Mouse (Mus musculus) embryonic facial prominence, embryonic 12.5 days (tissue): ENCODE results near the gene Serinc3. TPM values are rescaled to one million over a fixed set of nuclear protein-coding genes. Genes with fewer than 3 reads are reported as not detected.

ENCODE experiments used
- ATAC-seq: fragments of 200-750 bp; cut with Nextera tagmentation; 2 replicates; pipeline ENCODE4 v1.8.0; 2017; ENCODE audit not compliant: insufficient number of reproducible peaks, insufficient read depth, low FRiP score, low TSS enrichment
- H3K27ac ChIP-seq: fragments of 300-500 bp; sonication (generic); 2 replicates; pipeline ENCODE4 v1.5.1; 2016; ENCODE audit warnings: mild to moderate bottlenecking
- H3K27me3 ChIP-seq: fragments of 300-500 bp; sonication (generic); 2 replicates; pipeline ENCODE4 v1.6.1; 2016; ENCODE audit warnings: mild to moderate bottlenecking, moderate library complexity
- H3K36me3 ChIP-seq: fragments of 300-500 bp; sonication (generic); 2 replicates; pipeline ENCODE4 v1.6.1; 2016; ENCODE audit warnings: mild to moderate bottlenecking
- H3K4me1 ChIP-seq: fragments of 300-500 bp; sonication (generic); 2 replicates; pipeline ENCODE4 v1.6.1; 2016
- H3K4me2 ChIP-seq: fragments of 300-500 bp; sonication (generic); replicated peaks from 2 replicates; pipeline ENCODE4 v1.6.1; 2016; ENCODE audit warnings: mild to moderate bottlenecking, moderate library complexity
- H3K4me3 ChIP-seq: fragments of 300-500 bp; sonication (generic); 2 replicates; pipeline ENCODE4 v1.5.1; 2016; ENCODE audit warnings: mild to moderate bottlenecking
- H3K9ac ChIP-seq: fragments of 300-500 bp; sonication (generic); 2 replicates; pipeline ENCODE4 v1.6.1; 2016; ENCODE audit warnings: mild to moderate bottlenecking, moderate library complexity
- H3K9me3 ChIP-seq: fragments of 300-500 bp; sonication (generic); 2 replicates; pipeline ENCODE4 v1.6.1; 2016; ENCODE audit warnings: mild to moderate bottlenecking, moderate library complexity
- WGBS: fragments of 180-500 bp; shearing (Covaris S2); methylation state at CpG from one replicate; pipeline ENCODE4 v1.1.7; 2016; 5-methylcytosine and 5-hydroxymethylcytosine counted together
- polyA plus RNA-seq: library from polyadenylated mRNA; unstranded; fragments of >200 nt; fragmentation: Nextera tagmentation; extraction: Ambion mirVana; gene quantifications from 2 replicates; pipeline ENCODE4 v1.2.1, GENCODE M21; 2016

Gene Serinc3
- polyA plus RNA-seq, 1 experiment from 2014 or later = 27.0 TPM

- no peak for ATAC-seq
- WGBS = 92% methylated on average over 7 of the region's 7 CpGs
- peaks cover 9% of the 10 kb centered on the region for H3K4me1 ChIP-seq
- no peak overlapping the region for H3K4me2 ChIP-seq
- no peak overlapping the region for H3K4me3 ChIP-seq
- no peak overlapping the region for H3K27ac ChIP-seq
- H3K9ac ChIP-seq = no peak overlapping the region
- no peaks in the 10 kb centered on the region for H3K27me3 ChIP-seq
- H3K36me3 ChIP-seq = no peaks in the 10 kb centered on the region
- H3K9me3 ChIP-seq = no peaks in the 10 kb centered on the region
These were observed 43.9 kb downstream of the Serinc3 start for GRCm38 (mm10) chr2:163601066-163601465.

DNA sequence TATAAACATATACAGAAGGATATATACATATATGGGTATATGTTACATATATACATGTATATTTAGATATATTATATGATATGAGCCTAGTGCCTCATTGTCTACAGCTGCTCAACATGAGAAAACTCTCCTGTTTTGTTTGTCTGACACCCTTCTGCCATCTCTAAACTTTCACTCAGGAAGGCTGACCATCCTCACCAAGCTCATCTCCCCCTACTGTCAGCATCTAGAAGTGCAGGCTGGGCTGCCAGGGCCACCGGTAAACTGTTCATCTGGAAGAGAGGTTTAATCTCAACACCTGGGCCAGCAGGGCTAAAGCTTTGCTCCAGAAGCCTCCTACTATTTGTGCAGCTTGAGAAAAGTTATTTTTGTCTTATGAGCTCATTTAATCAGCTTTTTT is 45.7 kb downstream of the Serinc3 start:
- no peak for ATAC-seq
- Histone ChIP-seq H3K9ac (no peak overlapping the region), H3K4me3 (no peak overlapping the region), H3K4me2 (no peak overlapping the region), H3K36me3 (no peaks in the 10 kb centered on the region), H3K27me3 (no peaks in the 10 kb centered on the region), H3K9me3 (no peaks in the 10 kb centered on the region), H3K27ac (no peak overlapping the region), H3K4me1 (peaks cover 9% of the 10 kb centered on the region)
- 6% methylated on average over 1 of the region's 1 CpGs for WGBS

- Histone ChIP-seq H3K4me2 (no peak overlapping the region), H3K4me3 (no peak overlapping the region), H3K36me3 (no peaks in the 10 kb centered on the region), H3K27ac (no peak overlapping the region), H3K27me3 (no peaks in the 10 kb centered on the region), H3K9me3 (no peaks in the 10 kb centered on the region), H3K4me1 (peaks cover 2% of the 10 kb centered on the region), H3K9ac (no peak overlapping the region)
- 49% methylated on average over 4 of the region's 4 CpGs for WGBS
- no peak for ATAC-seq
These were observed 47.3 kb downstream of the Serinc3 start for GRCm38 (mm10) chr2:163597661-163598060.

- H3K4me2 ChIP-seq = no peak overlapping the region
- H3K4me1 ChIP-seq = no peaks in the 10 kb centered on the region
- H3K36me3 ChIP-seq = no peaks in the 10 kb centered on the region
- H3K9me3 ChIP-seq = no peaks in the 10 kb centered on the region
- no peak overlapping the region for H3K4me3 ChIP-seq
- no peak overlapping the region for H3K9ac ChIP-seq
- H3K27ac ChIP-seq = no peak overlapping the region
- 74% methylated on average over 3 of the region's 3 CpGs for WGBS
- no peaks in the 10 kb centered on the region for H3K27me3 ChIP-seq
- ATAC-seq = no peak
These were observed 48.1 kb downstream of the Serinc3 start for GRCm38 (mm10) chr2:163596873-163597155.

DNA sequence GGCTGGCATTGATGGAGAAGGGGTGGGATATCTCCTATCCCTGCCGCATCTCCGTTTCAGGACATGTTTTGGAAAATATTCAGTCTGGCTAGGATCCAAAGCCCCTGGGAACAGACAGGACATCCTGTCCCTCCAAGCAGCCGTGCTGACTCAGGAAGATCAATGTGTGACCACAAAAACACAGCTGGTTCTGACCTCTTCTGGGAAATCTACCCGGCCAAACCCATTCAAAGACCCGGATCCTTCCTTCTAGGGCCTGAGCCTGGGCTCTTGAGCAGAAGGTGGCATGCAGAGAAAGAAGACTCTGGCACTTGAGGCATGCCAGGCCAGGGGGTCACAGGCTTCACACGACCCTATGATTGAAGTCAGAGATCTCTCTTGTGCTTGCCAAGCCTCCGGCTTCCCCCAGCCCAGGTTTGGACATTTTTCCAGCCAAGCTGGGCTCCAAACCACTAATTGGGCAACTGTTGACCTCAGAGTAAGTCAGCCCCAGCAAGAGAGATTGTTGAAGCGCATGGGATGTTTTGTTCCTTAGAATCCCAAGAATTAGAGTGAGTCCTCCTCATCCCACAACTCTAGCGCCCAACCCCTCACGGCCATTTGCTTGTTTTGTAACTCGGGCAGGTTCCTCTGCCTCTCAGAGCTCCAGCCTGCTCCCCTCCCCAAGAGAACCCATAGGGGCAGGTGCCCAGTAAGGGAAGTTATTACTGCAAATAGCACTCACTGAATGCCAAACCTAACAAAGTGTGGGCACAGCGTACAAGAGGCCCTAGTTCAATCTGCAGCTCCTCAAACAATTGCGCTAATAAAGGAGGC is 48.7 kb downstream of the Serinc3 start:
- 73% methylated on average over 13 of the region's 13 CpGs for WGBS
- no peak for ATAC-seq

DNA sequence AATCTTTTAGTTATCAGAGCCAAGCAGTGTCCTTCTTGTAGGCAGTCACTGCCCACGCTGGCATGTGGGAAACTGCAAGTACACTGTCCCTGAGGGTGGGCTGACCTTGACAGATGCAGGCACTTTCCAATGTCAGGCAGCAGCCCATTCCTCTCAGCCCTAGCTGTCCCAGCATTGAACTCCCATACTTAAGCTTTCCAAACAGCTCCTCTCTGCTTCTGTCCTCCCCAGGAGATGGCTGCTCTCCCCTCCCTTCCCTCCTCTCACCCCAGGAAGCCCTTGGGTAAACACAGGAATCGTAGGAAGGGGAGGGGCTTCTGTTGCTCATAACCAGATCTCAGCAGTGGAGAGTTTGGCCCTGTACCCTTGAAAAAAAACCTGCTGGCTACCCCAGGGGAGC is 49.8 kb downstream of the Serinc3 start:
- Histone ChIP-seq H3K36me3 (no peaks in the 10 kb centered on the region), H3K27me3 (no peaks in the 10 kb centered on the region), H3K4me3 (no peak overlapping the region), H3K27ac (no peak overlapping the region), H3K9me3 (no peaks in the 10 kb centered on the region), H3K4me1 (no peaks in the 10 kb centered on the region), H3K4me2 (no peak overlapping the region), H3K9ac (no peak overlapping the region)
- WGBS = 21% methylated on average over 2 of the region's 2 CpGs
- ATAC-seq = no peak

More for the DNA sequence above, 48.7 kb downstream of the Serinc3 start:
- H3K4me2 ChIP-seq = no peak overlapping the region
- no peak overlapping the region for H3K9ac ChIP-seq
- no peaks in the 10 kb centered on the region for H3K4me1 ChIP-seq
- H3K9me3 ChIP-seq = no peaks in the 10 kb centered on the region
- H3K4me3 ChIP-seq = no peak overlapping the region
- no peak overlapping the region for H3K27ac ChIP-seq
- H3K27me3 ChIP-seq = no peaks in the 10 kb centered on the region
- no peaks in the 10 kb centered on the region for H3K36me3 ChIP-seq

DNA sequence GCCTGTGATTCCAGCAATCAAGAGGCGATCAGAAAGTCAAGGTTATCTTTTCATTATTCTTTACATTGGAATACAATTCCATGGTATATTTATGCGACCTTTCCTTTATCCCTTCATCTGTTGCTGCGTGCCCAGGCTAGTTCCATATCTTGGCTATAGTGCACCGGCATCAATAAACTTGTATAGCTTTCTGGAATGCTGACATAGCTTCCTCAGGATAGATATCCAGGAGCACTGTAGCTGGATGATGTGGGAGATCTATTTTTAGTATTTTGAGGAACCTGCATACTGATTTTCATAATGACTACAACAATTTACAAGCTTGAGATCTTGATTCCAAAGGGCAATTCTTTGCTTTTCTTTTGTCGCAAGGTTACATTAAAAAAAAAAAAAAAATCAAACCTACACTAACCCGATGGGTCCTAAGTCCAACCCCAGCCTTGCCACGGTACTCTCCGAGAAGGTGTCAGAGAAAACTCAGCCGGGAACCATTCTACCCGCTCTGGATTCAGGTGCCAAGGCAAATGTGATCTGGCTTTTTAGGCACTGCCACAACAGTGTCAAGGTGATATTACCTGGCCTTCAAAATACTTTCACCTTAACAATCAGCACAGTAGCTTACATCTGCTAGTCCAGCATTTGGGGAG is 51.2 kb downstream of the Serinc3 start:
- Histone ChIP-seq H3K4me3 (no peak overlapping the region), H3K9me3 (no peaks in the 10 kb centered on the region), H3K27me3 (no peaks in the 10 kb centered on the region), H3K9ac (no peak overlapping the region), H3K4me2 (no peak overlapping the region), H3K36me3 (no peaks in the 10 kb centered on the region), H3K4me1 (no peaks in the 10 kb centered on the region), H3K27ac (no peak overlapping the region)
- WGBS = 88% methylated on average over 10 of the region's 10 CpGs
- no peak for ATAC-seq

- Histone ChIP-seq H3K36me3 (no peaks in the 10 kb centered on the region), H3K4me2 (no peak overlapping the region), H3K9ac (no peak overlapping the region), H3K9me3 (no peaks in the 10 kb centered on the region), H3K27me3 (no peaks in the 10 kb centered on the region), H3K27ac (no peak overlapping the region), H3K4me3 (no peak overlapping the region), H3K4me1 (no peaks in the 10 kb centered on the region)
- WGBS = 67% methylated on average over 1 of the region's 1 CpGs
- no peak for ATAC-seq
These were observed 52.8 kb downstream of the Serinc3 start for GRCm38 (mm10) chr2:163592084-163592483.

DNA sequence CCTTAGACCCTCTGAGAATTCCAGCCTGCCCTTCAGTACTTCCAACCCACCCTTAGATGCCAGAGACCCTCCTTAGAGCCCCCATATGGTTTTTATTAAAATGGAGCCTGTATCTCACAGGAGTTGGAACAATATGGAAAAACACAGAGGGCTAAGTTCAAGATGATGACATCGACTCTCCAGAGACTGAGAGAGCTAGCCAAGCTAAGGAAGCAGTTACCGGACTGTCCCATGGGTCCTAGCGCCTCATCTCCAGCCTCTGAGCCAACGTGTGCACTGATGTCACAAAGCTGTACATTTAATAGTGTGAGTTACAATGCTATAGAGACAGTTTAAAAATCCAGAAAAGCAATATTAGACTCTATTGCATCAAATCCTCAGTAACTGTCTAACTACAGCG is 53.9 kb downstream of the Serinc3 start:
- Histone ChIP-seq H3K4me2 (no peak overlapping the region), H3K9ac (no peak overlapping the region), H3K4me3 (no peak overlapping the region), H3K9me3 (no peaks in the 10 kb centered on the region), H3K27me3 (no peaks in the 10 kb centered on the region), H3K4me1 (peaks cover 4% of the 10 kb centered on the region; the same call in 1 of the 2 replicates), H3K27ac (no peak overlapping the region), H3K36me3 (no peaks in the 10 kb centered on the region)
- WGBS = 49% methylated on average over 5 of the region's 5 CpGs
- ATAC-seq = no peak

GRCm38 (mm10) chr2:163590211-163590610 is 54.7 kb downstream of the Serinc3 start:
- no peak for ATAC-seq
- 68% methylated on average over 12 of the region's 12 CpGs for WGBS

DNA sequence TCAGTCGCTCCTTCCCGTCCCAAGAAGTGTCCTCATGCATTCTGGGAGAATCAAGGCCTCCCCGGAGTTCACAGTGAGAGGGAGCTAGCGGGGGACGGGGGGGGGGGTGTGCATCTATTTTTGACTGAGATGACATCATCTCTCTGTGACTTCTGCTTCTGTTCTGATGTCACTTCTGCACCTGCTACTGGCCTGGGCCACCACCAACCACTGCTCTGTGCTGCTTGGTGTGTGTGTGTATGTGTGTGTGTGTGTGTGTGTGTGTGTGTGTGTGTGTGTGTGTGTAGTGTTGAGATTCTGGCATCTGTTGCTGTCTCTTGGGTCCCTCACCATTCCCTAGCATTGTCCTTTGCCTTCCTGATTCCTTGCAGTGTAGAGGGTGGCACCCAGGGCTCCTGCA is 57.4 kb downstream of the Serinc3 start:
- H3K27me3 ChIP-seq = no peaks in the 10 kb centered on the region
- H3K9me3 ChIP-seq = no peaks in the 10 kb centered on the region
- no peak overlapping the region for H3K27ac ChIP-seq
- no peak overlapping the region for H3K4me3 ChIP-seq
- no peak overlapping the region for H3K4me2 ChIP-seq
- ATAC-seq = no peak
- H3K36me3 ChIP-seq = no peaks in the 10 kb centered on the region
- H3K4me1 ChIP-seq = peaks cover 4% of the 10 kb centered on the region; the same call in 1 of the 2 replicates
- no peak overlapping the region for H3K9ac ChIP-seq
- 78% methylated on average over 5 of the region's 5 CpGs for WGBS

More at GRCm38 (mm10) chr2:163590211-163590610, 54.7 kb downstream of the Serinc3 start:
- Histone ChIP-seq H3K9ac (no peak overlapping the region), H3K36me3 (no peaks in the 10 kb centered on the region), H3K9me3 (no peaks in the 10 kb centered on the region), H3K27ac (no peak overlapping the region), H3K4me1 (peaks cover 4% of the 10 kb centered on the region; the same call in 1 of the 2 replicates), H3K27me3 (no peaks in the 10 kb centered on the region), H3K4me3 (no peak overlapping the region), H3K4me2 (no peak overlapping the region)
